Mouse (Mus musculus): ENCODE results near the gene Socs3.

GRCm38 (mm10) chr11:117974327-117975125, 4.7 kb upstream of the Socs3 start:
- TF ChIP-seq POLR2A (IDR thresholded peaks at IDR 0.05; ENCODE audit: control insufficient read depth, extremely low read depth, insufficient read depth, low read length, poor library complexity) = no peak
- TF ChIP-seq CTCF (IDR thresholded peaks at IDR 0.05; ENCODE audit: borderline replicate concordance, control insufficient read depth, extremely low read depth, insufficient read depth, low read length, poor library complexity) = 0 out of 2 replicates have a peak, but pooled peaks have one; percentile 9

Data from thymus, adult 2 months (tissue).